Mouse (Mus musculus) liver, postnatal 0 days (tissue): Measurements from ENCODE around the gene Rbm10.

Experiments
- CTCF ChIP-seq: sonication (generic); IDR thresholded peaks from 2 replicates; pipeline ENCODE4 v1.5.1; 2016; ENCODE audit warnings: antibody characterized with exemption, low read depth
- EP300 ChIP-seq: IDR thresholded peaks from 2 replicates; pipeline ENCODE4 v1.6.1; 2016; ENCODE audit warnings: antibody characterized with exemption, low read depth, mild to moderate bottlenecking

DNA sequence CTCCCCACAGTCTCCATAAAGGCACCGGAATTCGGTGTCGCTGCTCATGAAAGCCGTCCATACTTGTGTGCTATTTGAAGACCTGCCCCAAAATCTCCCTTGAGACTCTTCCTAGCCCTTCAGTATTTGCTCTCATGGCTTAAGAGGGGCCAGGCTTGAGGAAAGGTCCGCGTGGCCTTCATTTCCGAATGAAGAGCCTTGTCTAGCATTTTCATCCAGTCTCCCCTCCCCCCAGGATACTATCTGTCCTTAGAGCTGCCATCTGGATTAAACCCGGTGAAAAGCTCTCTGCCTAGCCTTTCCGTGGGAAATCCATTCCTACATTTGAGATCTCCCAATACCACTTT lies 46.1 kb downstream of the Rbm10 start:
- TF ChIP-seq EP300 (no peak), CTCF (no peak)
